Mouse (Mus musculus) E14TG2a.4 (cell line): ENCODE results near the gene Ahnak.

Source experiments
- H3K27me3 ChIP-seq: 2 replicates; pipeline ENCODE4 v1.6.1; 2014; ENCODE audit warnings: low read length, control low read depth; ENCODE audit not compliant: insufficient read depth
- H3K36me3 ChIP-seq: 2 replicates; pipeline ENCODE4 v1.6.1; 2014; ENCODE audit warnings: low read length, control low read depth; ENCODE audit not compliant: insufficient read depth
- H3K4me1 ChIP-seq: replicated peaks from 2 replicates; pipeline ENCODE4 v1.6.1; 2014; ENCODE audit warnings: low read depth, low read length, control low read depth
- H3K4me3 ChIP-seq: replicated peaks from 2 replicates; pipeline ENCODE4 v1.5.1; 2014; ENCODE audit warnings: mild to moderate bottlenecking, low read length
- H3K9me3 ChIP-seq: 2 replicates; pipeline ENCODE4 v1.6.1; 2014; ENCODE audit warnings: low read length, control low read depth
- CTCF ChIP-seq: conservative IDR thresholded peaks from 2 replicates; pipeline ENCODE4 v1.5.1; 2014; ENCODE audit warnings: low read length
- NANOG ChIP-seq: IDR thresholded peaks from 2 replicates; pipeline ENCODE4 v1.6.1; 2014; ENCODE audit warnings: borderline replicate concordance, low read length, mixed read lengths
- POU5F1 ChIP-seq: IDR thresholded peaks from 2 replicates; pipeline ENCODE4 v1.6.1; 2014; ENCODE audit warnings: low read length, borderline replicate concordance

Gene Ahnak

GRCm38 (mm10) chr19:8980771-8981170 is 8.3 kb upstream of the Ahnak start:
- peaks cover 70% of the 10 kb centered on the region for H3K36me3 ChIP-seq
- peaks cover 92% of the 10 kb centered on the region for H3K4me1 ChIP-seq
- no peak overlapping the region for H3K4me3 ChIP-seq
- no peaks in the 10 kb centered on the region for H3K27me3 ChIP-seq
- no peaks in the 10 kb centered on the region for H3K9me3 ChIP-seq
- TF ChIP-seq POU5F1 (no peak), CTCF (no peak), NANOG (no peak)

- Histone ChIP-seq H3K9me3 (no peaks in the 10 kb centered on the region), H3K27me3 (peaks cover 4% of the 10 kb centered on the region; the same call in 1 of the 2 replicates), H3K4me1 (peaks cover 84% of the 10 kb centered on the region), H3K4me3 (no peak overlapping the region), H3K36me3 (peaks cover 62% of the 10 kb centered on the region)
- TF ChIP-seq POU5F1 (no peak), CTCF (no peak), NANOG (no peak)
Measured at GRCm38 (mm10) chr19:8981450-8982168, 7.5 kb upstream of the Ahnak start.

DNA sequence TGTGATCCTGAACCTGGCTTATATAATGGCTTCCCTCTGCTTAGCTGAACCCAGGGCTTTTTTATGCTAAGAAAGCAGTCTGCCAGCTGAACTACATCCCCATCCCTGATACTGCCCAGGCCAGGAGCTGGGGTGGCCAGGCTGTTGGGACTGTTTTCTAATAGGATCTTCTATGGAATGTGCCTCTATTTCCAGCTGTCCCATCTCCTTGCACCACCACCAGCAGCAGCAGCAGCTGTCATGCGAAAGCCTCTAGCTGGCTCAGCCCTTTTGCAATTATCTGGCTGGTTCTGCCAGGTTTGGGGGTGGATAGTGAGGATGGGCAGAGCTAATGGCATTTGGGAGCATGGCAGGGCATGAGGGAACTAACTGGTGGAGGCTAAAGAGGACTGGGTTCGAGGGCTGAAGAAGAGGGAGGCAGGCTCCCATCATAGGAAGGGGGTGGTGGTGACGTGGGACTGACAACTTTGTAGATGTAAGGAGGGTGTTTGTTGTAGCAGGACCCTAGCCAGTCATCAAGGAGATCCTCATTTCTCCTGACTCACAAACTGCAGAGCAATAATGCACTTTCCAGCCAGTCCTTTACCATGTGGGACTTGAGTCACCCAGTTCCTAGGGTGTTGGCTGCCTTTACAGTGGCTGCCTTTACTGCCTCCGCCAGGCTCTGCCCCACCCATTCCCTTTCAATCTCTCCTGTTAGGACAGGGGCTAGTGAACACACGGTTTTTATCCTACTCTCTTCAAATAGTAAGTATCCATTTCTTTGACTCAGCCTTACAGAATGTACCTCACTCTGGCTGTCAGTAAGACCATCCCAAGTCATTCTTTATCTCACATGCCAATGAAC is 6.6 kb upstream of the Ahnak start:
- TF ChIP-seq POU5F1 (no peak), CTCF (no peak), NANOG (no peak)
- peaks cover 79% of the 10 kb centered on the region for H3K4me1 ChIP-seq
- peaks cover 8% of the 10 kb centered on the region; the same call in 1 of the 2 replicates for H3K27me3 ChIP-seq
- H3K36me3 ChIP-seq = peaks cover 52% of the 10 kb centered on the region
- no peaks in the 10 kb centered on the region for H3K9me3 ChIP-seq
- H3K4me3 ChIP-seq = no peak overlapping the region

DNA sequence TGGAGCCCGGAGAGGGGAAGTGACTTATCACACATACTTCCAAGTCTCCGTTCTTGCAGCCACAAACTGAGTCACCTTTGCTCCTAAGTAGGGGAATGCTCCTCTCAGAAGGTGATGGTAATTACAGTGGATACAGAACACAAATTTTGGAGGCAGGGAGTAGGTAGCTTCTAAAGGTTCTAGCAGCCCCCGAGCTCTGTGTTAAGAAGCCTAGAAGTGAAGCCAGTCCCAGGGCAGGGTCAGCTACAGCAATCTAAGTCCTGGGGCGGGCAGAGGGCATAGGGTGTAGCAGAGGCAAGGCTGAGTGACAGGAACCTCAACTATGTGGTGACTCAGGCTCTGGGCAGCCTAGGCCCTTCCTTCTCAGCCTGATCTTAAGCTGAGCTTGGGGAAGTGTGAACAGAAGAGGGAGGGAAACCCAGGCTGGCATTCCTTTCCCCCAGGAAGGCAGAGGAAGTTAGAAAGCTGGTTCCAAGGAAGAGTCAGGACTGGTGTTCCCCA is 5.9 kb upstream of the Ahnak start:
- Histone ChIP-seq H3K36me3 (peaks cover 46% of the 10 kb centered on the region), H3K4me1 (peaks cover 79% of the 10 kb centered on the region)

GRCm38 (mm10) chr19:8984255-8984868 is 4.7 kb upstream of the Ahnak start:
- TF ChIP-seq NANOG (no peak), CTCF (no peak), POU5F1 (no peak)
- Histone ChIP-seq H3K4me3 (no peak overlapping the region), H3K4me1 (peaks cover 75% of the 10 kb centered on the region), H3K9me3 (no peaks in the 10 kb centered on the region), H3K27me3 (peaks cover 21% of the 10 kb centered on the region), H3K36me3 (peaks cover 34% of the 10 kb centered on the region)

More for the DNA sequence above, 5.9 kb upstream of the Ahnak start:
- Histone ChIP-seq H3K9me3 (no peaks in the 10 kb centered on the region), H3K4me3 (no peak overlapping the region), H3K27me3 (peaks cover 14% of the 10 kb centered on the region)
- TF ChIP-seq NANOG (no peak), CTCF (no peak), POU5F1 (no peak)

DNA sequence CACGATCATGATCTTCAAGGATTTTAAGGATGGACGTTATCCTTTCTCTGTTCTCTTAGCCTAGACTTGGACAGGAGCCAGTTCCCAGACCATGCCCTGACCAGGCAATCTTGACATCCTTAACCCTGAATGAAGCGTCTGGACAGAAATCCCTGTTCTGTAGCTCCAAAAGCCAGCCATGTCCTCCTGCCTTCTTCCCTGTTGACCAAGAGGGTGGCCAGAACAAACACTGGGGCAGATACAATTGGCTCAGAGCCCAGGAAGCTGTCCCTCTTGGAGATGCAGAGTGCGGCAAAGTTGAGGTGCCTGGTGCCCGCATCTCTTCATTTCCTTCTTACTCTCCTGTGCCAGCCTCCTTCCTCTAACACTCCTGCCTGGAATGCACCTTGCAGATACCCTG is 3.2 kb upstream of the Ahnak start:
- Histone ChIP-seq H3K36me3 (peaks cover 19% of the 10 kb centered on the region), H3K4me3 (no peak overlapping the region), H3K9me3 (no peaks in the 10 kb centered on the region), H3K4me1 (peaks cover 66% of the 10 kb centered on the region), H3K27me3 (peaks cover 21% of the 10 kb centered on the region)
- no peak for TF ChIP-seq NANOG
- TF ChIP-seq POU5F1 = no peak
- TF ChIP-seq CTCF = no peak

GRCm38 (mm10) chr19:8987816-8988215 is 1.3 kb upstream of the Ahnak start:
- peaks cover 66% of the 10 kb centered on the region for H3K4me1 ChIP-seq
- TF ChIP-seq NANOG (no peak), CTCF (no peak), POU5F1 (no peak)
- H3K4me3 ChIP-seq = peak overlapping the region; percentile 87
- no peaks in the 10 kb centered on the region; the same call in 1 of the 2 replicates for H3K36me3 ChIP-seq
- no peaks in the 10 kb centered on the region for H3K9me3 ChIP-seq
- peaks cover 21% of the 10 kb centered on the region for H3K27me3 ChIP-seq

DNA sequence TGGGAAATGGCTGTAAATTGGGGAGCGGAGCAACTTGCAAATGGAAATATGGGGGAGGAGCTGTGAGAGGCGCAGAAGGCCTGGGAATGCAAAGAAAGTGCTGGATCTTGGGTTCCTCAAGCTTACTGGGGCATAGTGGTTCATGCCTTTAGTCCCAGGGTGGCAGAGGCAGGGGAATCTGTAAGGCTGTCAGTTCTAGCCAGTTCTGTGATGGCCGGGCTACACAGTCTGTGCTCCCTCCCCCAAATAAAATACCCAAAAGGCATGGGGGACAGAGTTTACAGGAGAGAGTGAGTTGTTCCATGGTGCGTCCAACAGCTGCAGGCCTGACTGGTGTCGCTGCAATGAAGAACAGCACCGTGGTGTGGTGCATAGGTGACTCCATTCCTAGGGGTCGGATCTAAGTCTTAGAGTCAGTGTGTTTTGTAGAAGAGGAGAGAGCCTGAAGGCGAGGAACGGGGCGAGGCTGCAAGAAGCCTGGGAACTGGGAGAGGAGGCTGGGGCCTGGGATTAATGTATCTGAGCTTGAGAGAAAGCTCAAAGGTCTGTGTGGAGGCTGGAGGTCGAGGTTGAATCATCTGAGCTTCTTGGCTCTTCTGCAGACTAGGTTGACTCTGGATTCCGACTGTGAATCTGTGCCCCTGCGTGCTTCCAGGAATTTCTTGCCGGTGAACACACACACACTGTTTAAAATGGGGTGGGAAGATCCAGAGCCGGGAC is 578 bp upstream of the Ahnak start:
- TF ChIP-seq CTCF = no peak
- no peak for TF ChIP-seq POU5F1
- no peak for TF ChIP-seq NANOG

More for the DNA sequence above, 578 bp upstream of the Ahnak start:
- peaks cover 66% of the 10 kb centered on the region for H3K4me1 ChIP-seq
- H3K36me3 ChIP-seq = no peaks in the 10 kb centered on the region
- H3K27me3 ChIP-seq = peaks cover 21% of the 10 kb centered on the region
- no peaks in the 10 kb centered on the region for H3K9me3 ChIP-seq
- H3K4me3 ChIP-seq = peak overlapping the region; percentile 87
